21 mouse cellular contexts compared by ENCODE assay signal in genomic region chr9:119255096-119255495, GRCm38 (mm10). TPM values are rescaled to one million over a fixed set of nuclear protein-coding genes. Genes with fewer than 3 reads are reported as not detected.
"Had no signal": no experiment of that assay in that cellular context is flagged by ENCODE, and none has a peak within 500 bp of the region (broad histone marks: within the 10 kb centered on the region; RNA-seq: fewer than 3 reads in every experiment).

No protein-coding gene starts in this region.

- H3K9ac ChIP-seq: neural tube, embryonic 12.5 days; neural tube, embryonic 13.5 days; neural tube, embryonic 15.5 days; stomach, embryonic 15.5 days had no signal

- H3K27me3 ChIP-seq: neural tube, embryonic 12.5 days; neural tube, embryonic 13.5 days; neural tube, embryonic 15.5 days; stomach, embryonic 15.5 days had no signal

- H3K4me1 ChIP-seq: neural tube, embryonic 12.5 days; neural tube, embryonic 13.5 days; neural tube, embryonic 15.5 days; stomach, embryonic 15.5 days had no signal

- DNase-seq: retina, postnatal 1 day; right cerebral cortex, adult 18-20 months; right cerebral cortex, postnatal 14 days; right cerebral cortex, postnatal 25 days; right cerebral cortex, postnatal 4 days; spleen, adult 18-20 months; thymus, adult 18-20 months; thymus, adult 2 months; thymus, postnatal 14 days; thymus, postnatal 25 days; thymus, postnatal 36 days; thymus, postnatal 4 days had no signal

- H3K4me3 ChIP-seq: neural tube, embryonic 12.5 days; neural tube, embryonic 13.5 days; neural tube, embryonic 15.5 days; stomach, embryonic 15.5 days had no signal

- H3K4me2 ChIP-seq: neural tube, embryonic 12.5 days; neural tube, embryonic 13.5 days; neural tube, embryonic 15.5 days; stomach, embryonic 15.5 days had no signal

- H3K27ac ChIP-seq: neural tube, embryonic 12.5 days; neural tube, embryonic 13.5 days; neural tube, embryonic 15.5 days; stomach, embryonic 15.5 days had no signal

- H3K9me3 ChIP-seq: neural tube, embryonic 12.5 days; neural tube, embryonic 13.5 days; neural tube, embryonic 15.5 days; stomach, embryonic 15.5 days had no signal

RNA-seq across cellular contexts. Expression of gene Slc22a13, which starts 46.2 kb away (rescaled TPM):
- total RNA-seq: neutrophil, adult 5-6 weeks had no signal
- polyA plus RNA-seq: neural tube, embryonic 12.5 days; neural tube, embryonic 13.5 days; neural tube, embryonic 14.5 days; stomach, embryonic 14.5 days; stomach, embryonic 15.5 days; stomach, embryonic 16.5 days; thymus, postnatal 0 days had no signal
